Mouse (Mus musculus): ENCODE data around the gene Ptpn12. TPM values are rescaled to one million over a fixed set of nuclear protein-coding genes. Genes with fewer than 3 reads are reported as not detected.

Gene Ptpn12
- polyA plus RNA-seq, 1 experiment from 2014 or later: 23.6 TPM

GRCm38 (mm10) chr5:21047114-21047513 lies 8.6 kb downstream of the Ptpn12 start:
- no peak overlapping the region for H3K27ac ChIP-seq
- peaks cover 14% of the 10 kb centered on the region for H3K36me3 ChIP-seq (replicated peaks)
- H3K4me1 ChIP-seq: no peaks in the 10 kb centered on the region
- no peak overlapping the region for H3K4me3 ChIP-seq
- WGBS: 94% methylated on average over 4 of the region's 4 CpGs
- peaks cover 5% of the 10 kb centered on the region; the same call in 1 of the 2 replicates for H3K9me3 ChIP-seq
- no peaks in the 10 kb centered on the region for H3K27me3 ChIP-seq (ENCODE audit: poor library complexity, severe bottlenecking)
- DNase-seq (ENCODE audit: extremely low spot score, low spot score): no peak

DNA sequence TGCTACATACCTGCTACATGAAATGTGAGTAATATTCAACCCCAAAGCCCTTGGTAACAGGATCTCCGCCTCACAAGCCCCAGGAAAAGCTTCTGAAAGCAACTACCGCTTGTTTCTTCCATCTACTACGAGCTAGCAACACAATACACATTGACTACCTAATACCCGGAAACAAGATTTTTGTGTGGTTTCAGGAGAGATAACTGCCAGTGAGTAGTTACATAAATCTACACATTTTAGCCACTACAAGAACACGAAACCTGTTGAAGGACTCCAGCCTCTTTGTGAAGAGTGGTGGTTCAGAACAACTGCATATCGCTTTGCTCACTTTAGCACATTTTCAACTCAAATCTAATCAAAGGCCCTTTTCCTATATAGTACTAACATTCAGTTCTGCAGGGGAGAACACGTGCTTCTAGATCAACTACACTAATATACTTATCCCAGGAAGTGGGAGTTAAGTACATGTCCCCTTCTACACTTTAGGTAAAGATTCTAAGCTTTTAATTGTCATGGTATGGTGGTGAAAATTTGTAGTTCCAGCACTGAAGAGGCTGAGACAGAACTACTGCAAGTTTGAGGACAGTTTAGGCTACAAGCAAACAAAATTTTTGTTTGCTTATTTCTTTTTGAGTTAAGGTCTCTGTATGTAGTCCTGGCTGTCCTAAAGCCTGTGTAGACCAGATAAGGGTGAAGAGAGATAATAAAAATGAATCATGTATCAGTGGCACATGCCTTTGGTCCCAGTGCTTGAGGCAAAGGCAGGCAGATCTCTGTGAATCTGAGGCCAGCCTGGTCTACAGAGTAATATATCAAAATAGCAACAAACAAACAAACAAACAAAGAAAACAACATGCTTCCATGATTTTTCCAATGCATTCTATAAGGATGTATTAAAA lies 9.3 kb downstream of the Ptpn12 start:
- Histone ChIP-seq H3K4me3 (no peak overlapping the region), H3K9me3 (peaks cover 5% of the 10 kb centered on the region; the same call in 1 of the 2 replicates), H3K27me3 (ENCODE audit: poor library complexity, severe bottlenecking) (no peaks in the 10 kb centered on the region), H3K4me1 (no peaks in the 10 kb centered on the region), H3K27ac (no peak overlapping the region), H3K36me3 (replicated peaks) (peaks cover 14% of the 10 kb centered on the region)
- DNase-seq (ENCODE audit: extremely low spot score, low spot score): no peak
- WGBS: 86% methylated on average over 7 of the region's 7 CpGs

GRCm38 (mm10) chr5:21045462-21045861 lies 10.2 kb downstream of the Ptpn12 start:
- Histone ChIP-seq H3K9me3 (peaks cover 5% of the 10 kb centered on the region; the same call in 1 of the 2 replicates), H3K4me3 (no peak overlapping the region), H3K27ac (no peak overlapping the region), H3K4me1 (no peaks in the 10 kb centered on the region), H3K27me3 (ENCODE audit: poor library complexity, severe bottlenecking) (no peaks in the 10 kb centered on the region), H3K36me3 (replicated peaks) (peaks cover 12% of the 10 kb centered on the region)
- 89% methylated on average over 2 of the region's 2 CpGs for WGBS
- no peak for DNase-seq (ENCODE audit: extremely low spot score, low spot score)

DNA sequence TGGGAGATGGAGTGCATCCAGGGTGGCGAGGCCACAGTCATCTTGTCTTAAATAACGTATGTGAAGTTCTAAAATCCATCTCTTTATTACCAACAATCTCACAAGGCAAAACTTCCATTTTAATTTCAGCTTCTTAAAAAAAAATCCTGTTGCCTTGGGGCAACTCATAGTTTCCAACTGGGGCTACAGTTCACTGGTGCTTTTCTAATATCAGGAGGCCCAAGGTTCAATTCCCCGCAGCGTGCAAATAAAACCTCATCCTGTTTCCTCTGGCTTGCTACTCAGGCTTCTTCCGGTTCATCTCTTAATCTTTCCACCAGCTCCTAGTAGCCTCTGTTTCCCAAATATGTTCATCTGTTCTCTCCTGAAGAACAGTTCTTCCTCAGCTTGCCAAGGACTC lies 17.6 kb downstream of the Ptpn12 start:
- 94% methylated on average over 5 of the region's 5 CpGs for WGBS
- Histone ChIP-seq H3K36me3 (replicated peaks) (0 out of 2 replicates have a peak, but pooled peaks cover 3% of the 10 kb centered on the region), H3K27ac (no peak overlapping the region), H3K4me1 (peaks cover 14% of the 10 kb centered on the region), H3K4me3 (no peak overlapping the region), H3K9me3 (no peaks in the 10 kb centered on the region), H3K27me3 (ENCODE audit: poor library complexity, severe bottlenecking) (no peaks in the 10 kb centered on the region)
- DNase-seq (ENCODE audit: extremely low spot score, low spot score): no peak

DNA sequence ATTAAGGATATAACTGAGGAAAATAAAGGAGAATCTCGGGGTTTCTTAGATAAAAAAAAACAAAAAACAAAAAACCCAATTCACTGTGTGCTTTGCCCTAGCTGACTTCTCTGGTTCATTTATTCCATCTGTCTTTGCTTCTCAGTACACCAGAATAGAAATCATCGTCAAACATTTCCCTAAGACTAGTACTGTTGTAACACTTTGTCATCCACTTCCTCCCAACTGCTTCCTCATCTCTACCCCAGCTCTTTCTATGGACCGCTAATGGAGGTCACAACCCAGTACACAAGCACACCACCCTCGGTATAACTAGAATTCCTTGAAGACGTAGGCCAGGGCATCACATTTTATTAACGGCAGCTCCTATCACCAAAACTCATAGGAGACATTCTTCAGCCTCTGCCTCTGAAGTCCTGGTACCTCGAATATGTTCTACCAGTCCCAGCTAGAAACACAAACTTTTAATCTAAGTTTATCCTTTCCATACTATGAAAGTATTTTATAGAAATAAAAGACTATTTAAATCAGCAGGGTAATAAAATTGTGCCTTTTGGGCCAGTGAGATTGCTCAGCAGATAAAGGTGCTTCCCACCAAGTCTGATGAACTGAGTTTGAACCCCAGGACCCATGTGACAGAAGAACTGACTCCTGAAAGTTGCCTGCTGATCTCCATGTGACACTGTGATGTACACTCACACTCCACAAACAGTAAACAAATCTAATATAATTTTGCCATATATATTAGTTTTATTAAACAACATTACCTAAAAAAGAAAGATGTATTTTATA lies 19.8 kb downstream of the Ptpn12 start:
- 92% methylated on average over 7 of the region's 7 CpGs for WGBS

GRCm38 (mm10) chr5:21034388-21034966 lies 21.2 kb downstream of the Ptpn12 start:
- Histone ChIP-seq H3K4me1 (peaks cover 21% of the 10 kb centered on the region), H3K36me3 (replicated peaks) (0 out of 2 replicates have a peak, but pooled peaks cover 3% of the 10 kb centered on the region), H3K4me3 (no peak overlapping the region), H3K27ac (no peak overlapping the region), H3K27me3 (ENCODE audit: poor library complexity, severe bottlenecking) (no peaks in the 10 kb centered on the region), H3K9me3 (no peaks in the 10 kb centered on the region)
- 86% methylated on average over 6 of the region's 6 CpGs for WGBS
- DNase-seq (ENCODE audit: extremely low spot score, low spot score): no peak

More for the DNA sequence above, 19.8 kb downstream of the Ptpn12 start:
- 0 out of 2 replicates have a peak, but pooled peaks cover 3% of the 10 kb centered on the region for H3K36me3 ChIP-seq (replicated peaks)
- no peak overlapping the region for H3K4me3 ChIP-seq
- no peak for DNase-seq (ENCODE audit: extremely low spot score, low spot score)
- peaks cover 21% of the 10 kb centered on the region for H3K4me1 ChIP-seq
- no peak overlapping the region for H3K27ac ChIP-seq
- H3K27me3 ChIP-seq (ENCODE audit: poor library complexity, severe bottlenecking): no peaks in the 10 kb centered on the region
- no peaks in the 10 kb centered on the region for H3K9me3 ChIP-seq

DNA sequence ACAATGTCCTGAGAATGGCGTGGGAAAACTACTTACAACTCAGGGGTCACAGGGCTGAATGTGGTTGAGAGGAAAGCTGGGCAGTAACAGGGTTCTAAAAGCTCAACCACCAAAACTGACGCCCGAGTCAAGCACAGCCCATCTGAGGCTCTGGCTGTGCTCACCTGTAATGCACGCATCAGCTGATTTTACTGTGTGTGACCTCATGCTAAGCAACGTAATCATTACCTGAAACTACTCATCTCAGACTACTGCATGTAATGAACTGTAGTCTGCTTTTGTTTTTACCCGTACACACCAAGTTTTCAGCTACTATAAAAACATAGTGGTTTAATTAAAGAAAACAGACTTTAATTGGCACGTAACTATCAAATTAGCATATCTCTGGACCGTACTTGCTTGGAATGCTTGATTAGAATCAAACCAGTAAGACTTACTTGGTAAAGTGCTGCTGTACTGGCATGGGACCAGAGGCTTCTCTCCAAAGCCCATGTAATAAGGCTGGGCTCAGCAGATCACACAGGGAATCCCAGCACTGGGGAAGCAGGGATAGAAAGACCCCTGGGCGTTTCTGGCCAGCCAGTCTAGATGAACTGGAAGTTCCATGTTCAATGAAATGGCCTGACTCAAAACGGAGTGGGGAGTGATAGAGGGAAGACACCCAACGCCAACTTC lies 22.2 kb downstream of the Ptpn12 start:
- Histone ChIP-seq H3K27ac (no peak overlapping the region), H3K27me3 (ENCODE audit: poor library complexity, severe bottlenecking) (no peaks in the 10 kb centered on the region), H3K4me1 (peaks cover 21% of the 10 kb centered on the region), H3K4me3 (no peak overlapping the region), H3K36me3 (replicated peaks) (peaks cover 11% of the 10 kb centered on the region), H3K9me3 (no peaks in the 10 kb centered on the region)
- WGBS: 76% methylated on average over 11 of the region's 11 CpGs
- no peak for DNase-seq (ENCODE audit: extremely low spot score, low spot score)

DNA sequence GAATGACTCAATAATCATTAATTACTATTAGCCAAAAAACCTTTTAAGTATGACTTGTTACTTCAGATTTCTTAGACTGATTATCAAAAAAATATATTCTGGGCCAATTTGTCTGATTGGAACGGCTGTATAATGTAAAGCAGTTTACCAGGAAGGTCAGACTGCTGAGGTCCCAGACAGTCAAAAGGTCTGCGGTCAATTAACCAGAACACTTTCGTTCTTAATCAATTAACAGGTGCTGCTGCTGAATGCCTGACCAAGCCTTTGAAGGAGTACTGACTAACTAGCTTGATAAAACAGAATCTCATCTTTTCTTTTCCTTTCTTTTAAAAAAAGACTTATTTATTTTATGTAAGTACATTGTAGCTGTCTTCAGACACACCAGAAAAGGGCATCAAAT lies 23.1 kb downstream of the Ptpn12 start:
- Histone ChIP-seq H3K4me1 (peaks cover 21% of the 10 kb centered on the region), H3K4me3 (no peak overlapping the region), H3K9me3 (no peaks in the 10 kb centered on the region), H3K27me3 (ENCODE audit: poor library complexity, severe bottlenecking) (no peaks in the 10 kb centered on the region), H3K27ac (no peak overlapping the region), H3K36me3 (replicated peaks) (peaks cover 16% of the 10 kb centered on the region)
- DNase-seq (ENCODE audit: extremely low spot score, low spot score): no peak
- 61% methylated on average over 3 of the region's 3 CpGs for WGBS

GRCm38 (mm10) chr5:21030226-21030625 lies 25.5 kb downstream of the Ptpn12 start:
- no peaks in the 10 kb centered on the region for H3K9me3 ChIP-seq
- H3K4me1 ChIP-seq: peaks cover 21% of the 10 kb centered on the region
- H3K4me3 ChIP-seq: no peak overlapping the region
- no peaks in the 10 kb centered on the region for H3K27me3 ChIP-seq (ENCODE audit: poor library complexity, severe bottlenecking)
- peaks cover 24% of the 10 kb centered on the region for H3K36me3 ChIP-seq (replicated peaks)
- DNase-seq (ENCODE audit: extremely low spot score, low spot score): no peak
- H3K27ac ChIP-seq: no peak overlapping the region

DNA sequence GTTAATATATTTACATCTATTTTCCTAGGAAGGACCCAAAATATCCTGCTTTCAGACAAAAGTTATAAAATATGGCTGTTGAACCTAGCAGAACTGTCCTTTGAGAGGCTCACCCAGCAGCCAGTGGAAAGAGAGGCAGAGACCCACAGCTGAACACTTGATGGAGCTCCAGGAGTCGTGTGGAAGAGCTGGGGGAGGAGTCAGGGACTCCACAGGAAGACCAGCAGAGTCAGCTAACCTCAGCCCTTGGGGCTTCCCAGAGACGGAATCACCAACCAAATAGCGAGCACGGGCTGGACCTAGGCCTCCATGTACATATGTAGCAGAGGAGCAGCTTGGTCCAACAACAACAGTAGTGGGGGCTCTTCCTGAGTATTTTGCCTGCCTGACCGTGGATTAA lies 38.6 kb downstream of the Ptpn12 start:
- Histone ChIP-seq H3K4me1 (no peaks in the 10 kb centered on the region), H3K36me3 (replicated peaks) (peaks cover 87% of the 10 kb centered on the region), H3K9me3 (no peaks in the 10 kb centered on the region), H3K27me3 (ENCODE audit: poor library complexity, severe bottlenecking) (no peaks in the 10 kb centered on the region), H3K4me3 (no peak overlapping the region), H3K27ac (no peak overlapping the region)
- 70% methylated on average over 5 of the region's 5 CpGs for WGBS
- DNase-seq (ENCODE audit: extremely low spot score, low spot score): no peak

- Histone ChIP-seq H3K9me3 (no peaks in the 10 kb centered on the region), H3K36me3 (replicated peaks) (peaks cover 80% of the 10 kb centered on the region), H3K27ac (no peak overlapping the region), H3K4me1 (no peaks in the 10 kb centered on the region), H3K27me3 (ENCODE audit: poor library complexity, severe bottlenecking) (no peaks in the 10 kb centered on the region), H3K4me3 (no peak overlapping the region)
- no peak for DNase-seq (ENCODE audit: extremely low spot score, low spot score)
These were observed 44.8 kb downstream of the Ptpn12 start for GRCm38 (mm10) chr5:21010908-21011307.

DNA sequence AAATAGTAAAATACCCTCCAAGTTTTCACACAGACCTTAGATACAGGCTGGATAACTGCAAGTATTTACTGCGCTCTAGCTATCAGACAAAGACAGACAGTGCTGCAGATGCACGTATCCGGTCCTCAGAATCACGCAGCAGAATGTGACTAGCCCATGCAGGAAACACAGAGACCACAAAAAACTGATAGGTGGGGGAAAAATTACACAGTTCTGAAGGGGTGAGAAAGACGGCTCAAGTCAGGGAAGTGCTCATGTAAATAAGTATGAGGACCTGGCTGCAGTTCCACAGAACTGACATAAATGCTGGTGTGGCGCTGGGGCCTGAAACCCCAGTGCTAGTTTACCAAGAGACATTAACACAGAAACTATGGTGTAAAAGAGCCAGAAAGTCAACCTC lies 53.0 kb downstream of the Ptpn12 start:
- Histone ChIP-seq H3K36me3 (replicated peaks) (peaks cover 90% of the 10 kb centered on the region), H3K9me3 (peaks cover 8% of the 10 kb centered on the region; the same call in 1 of the 2 replicates), H3K4me3 (no peak overlapping the region), H3K27me3 (ENCODE audit: poor library complexity, severe bottlenecking) (no peaks in the 10 kb centered on the region), H3K27ac (no peak overlapping the region), H3K4me1 (no peaks in the 10 kb centered on the region)
- WGBS: 96% methylated on average over 6 of the region's 6 CpGs
- no peak for DNase-seq (ENCODE audit: extremely low spot score, low spot score)
